Mouse (Mus musculus) MEL-GATA-1-ER (cell line): ENCODE measurements around the gene Pip4k2c.
"Not testable (repeated sequence)": the region's sequence is repeated elsewhere in the genome, so short reads cannot be mapped to it uniquely, and the experiment has no call there.

Experiments
- DNase-seq: peaks from one replicate; pipeline ENCODE4 v3.0.0-alpha.2; 2012; ENCODE audit warnings: low read depth; ENCODE audit errors: extremely low read depth

Gene Pip4k2c

DNA sequence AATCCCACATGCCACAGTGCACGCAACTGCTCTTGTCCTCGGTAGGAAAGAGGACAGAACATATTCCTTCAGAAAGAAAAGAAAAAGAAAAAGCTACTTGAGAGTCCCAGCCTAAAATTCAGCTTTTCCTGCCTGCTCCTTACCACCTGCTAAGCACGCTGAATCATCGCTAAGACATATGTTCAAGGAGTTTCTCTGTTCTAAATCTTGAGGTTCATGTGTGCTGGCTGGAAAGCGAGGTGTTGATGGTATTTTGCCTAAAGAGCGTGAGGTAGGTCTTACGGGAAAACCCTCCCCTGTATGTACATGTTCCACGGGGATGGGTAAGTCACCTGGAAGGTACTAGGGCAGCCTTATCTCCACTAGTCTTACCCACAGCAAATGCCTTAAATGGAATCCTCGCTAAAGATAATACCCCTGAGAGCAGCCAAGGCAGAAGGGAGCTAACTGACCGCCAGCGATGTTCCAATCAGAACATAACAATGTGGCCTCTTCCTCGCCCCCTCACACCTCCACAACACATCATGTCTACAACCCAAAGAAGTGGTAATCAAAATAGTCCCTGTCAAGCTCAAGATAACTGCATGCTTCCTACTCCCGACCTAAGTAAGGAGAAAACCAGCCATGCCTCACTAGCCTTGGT is 1.3 kb downstream of the Pip4k2c start:
- DNase-seq: no peak

DNA sequence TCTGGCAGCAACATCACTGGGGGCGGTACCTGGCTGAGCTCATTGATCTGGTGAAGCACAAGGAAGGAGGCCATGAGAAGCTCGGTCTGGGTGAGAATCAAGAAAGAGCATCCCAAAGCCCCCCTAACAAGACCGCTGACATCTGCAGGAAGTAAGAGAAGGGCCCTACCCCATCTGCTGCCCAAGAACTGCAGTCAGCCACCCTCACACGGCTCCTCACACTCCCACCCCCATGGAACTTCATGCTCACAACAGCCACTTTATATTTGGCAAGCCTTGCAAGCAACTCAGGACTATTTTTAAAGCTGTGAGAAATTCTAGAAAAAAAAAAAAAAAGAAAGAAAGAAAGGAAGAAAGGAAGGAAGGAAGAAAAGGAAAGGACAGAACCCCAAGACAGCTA is 2.5 kb downstream of the Pip4k2c start:
- no peak for DNase-seq

DNA sequence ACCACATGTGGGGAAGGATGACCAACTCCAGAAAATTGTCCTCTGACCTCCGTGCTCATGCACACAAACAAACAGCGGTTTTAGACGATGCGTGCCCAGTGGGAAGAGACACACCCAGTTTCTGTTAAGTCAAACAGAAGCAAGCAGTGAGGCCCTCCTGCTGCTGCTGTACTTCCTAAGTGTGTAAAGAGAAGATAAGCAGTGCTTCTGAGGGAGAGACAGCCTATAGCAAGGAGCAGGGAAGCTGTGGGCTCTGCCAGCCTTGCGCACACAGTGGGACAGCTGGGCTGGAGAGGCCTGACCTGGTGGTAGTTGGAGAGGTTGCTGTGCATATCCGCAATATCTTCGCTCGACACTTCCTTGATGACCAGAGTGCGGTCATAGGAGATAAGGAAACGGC is 6.0 kb downstream of the Pip4k2c start:
- peak; percentile 91 for DNase-seq

DNA sequence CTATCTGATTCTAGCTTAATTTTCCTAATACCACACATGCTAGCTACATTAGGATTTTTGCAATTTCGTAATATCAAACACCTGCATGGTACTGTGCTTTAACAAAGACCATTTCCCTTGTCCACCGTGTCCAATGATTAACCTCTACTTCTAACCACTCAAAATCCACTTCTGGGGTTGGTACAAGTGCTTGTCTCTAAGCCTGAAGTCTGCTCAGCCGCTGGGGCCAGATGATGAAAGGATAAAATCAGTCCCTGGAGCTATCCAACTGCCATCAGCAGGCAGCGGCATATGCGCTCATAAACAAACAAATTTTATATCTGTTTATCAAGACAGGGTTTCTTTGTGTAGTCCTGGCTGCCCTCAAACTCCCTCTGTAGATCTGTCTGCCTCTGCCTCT is 6.8 kb downstream of the Pip4k2c start:
- DNase-seq: no peak

DNA sequence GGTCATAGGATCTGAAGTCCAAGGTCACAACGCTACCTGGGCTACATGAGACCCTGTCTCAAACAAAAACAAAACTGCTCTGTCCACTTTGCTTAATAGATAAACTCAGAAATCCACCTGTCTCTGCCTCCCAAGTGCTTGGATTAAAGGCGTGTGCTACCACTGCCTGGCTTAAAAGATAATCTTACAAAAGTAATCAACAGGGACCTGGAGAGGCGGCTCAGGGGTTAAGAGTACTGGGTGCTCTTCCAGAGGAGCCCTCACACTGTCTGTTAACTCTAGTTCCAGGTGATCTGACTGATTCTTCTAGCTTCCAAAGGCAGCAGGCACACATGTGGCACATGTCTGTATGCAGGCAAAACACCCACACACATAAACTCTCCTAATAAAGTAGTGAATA is 8.3 kb downstream of the Pip4k2c start:
- DNase-seq: no peak

DNA sequence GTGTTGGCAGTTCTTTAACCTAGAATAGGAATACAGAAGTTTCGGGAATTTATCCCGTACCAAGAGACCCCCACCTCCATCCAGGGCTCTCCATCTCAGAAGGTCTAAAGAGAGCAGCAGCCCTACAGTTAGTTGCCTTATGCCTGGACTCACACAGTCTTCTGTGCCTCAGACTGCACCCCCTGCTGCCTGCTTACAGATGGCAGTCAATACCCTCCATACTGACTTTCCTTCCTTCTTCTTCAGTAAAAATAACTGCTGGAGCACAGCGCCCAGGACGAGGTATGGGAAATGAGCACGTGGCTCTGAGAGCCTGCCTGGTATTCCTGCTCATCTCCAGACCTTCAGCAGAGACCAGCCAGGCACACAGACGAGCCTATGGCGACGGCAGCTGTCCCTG is 11.1 kb downstream of the Pip4k2c start:
- no peak for DNase-seq

DNA sequence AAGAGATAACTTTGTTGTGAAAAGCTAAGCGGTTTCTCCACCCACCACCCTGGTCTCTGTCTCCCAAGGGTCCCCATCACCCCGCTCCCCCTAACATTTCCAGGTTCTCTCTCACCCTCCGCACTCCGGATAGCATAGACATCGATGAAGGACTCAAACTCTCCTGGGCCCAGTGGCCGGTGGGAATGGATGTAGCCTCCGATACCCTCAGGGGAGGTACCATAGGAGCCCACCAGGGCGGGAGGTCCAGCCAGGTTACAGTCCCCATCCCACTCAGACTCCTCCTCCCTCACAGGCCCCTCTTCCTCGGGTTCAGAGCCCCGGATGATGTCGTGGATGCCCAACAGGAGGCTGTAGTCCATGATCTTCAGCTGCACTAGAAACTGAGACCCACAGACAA is 11.9 kb downstream of the Pip4k2c start:
- DNase-seq: no peak

DNA sequence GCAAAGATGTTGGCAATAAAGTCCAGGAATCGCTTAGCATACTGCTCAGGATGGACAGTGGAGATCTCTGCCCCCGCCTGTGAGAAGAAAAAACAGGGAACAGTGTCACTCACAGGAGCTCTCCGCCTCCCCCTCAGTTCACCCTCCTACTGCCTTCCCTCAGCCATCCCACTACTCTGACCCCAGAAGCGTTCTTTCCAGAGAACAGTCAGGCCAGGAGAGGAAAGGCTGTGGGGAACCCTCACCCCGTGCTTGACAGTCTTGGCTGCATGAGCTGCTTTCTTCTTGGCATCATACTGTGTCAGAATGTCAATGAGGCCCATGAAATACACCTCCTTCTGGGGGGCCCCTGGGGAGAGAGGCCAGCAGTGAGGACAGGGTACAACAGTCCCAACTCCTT is 12.3 kb downstream of the Pip4k2c start:
- DNase-seq: no peak

DNA sequence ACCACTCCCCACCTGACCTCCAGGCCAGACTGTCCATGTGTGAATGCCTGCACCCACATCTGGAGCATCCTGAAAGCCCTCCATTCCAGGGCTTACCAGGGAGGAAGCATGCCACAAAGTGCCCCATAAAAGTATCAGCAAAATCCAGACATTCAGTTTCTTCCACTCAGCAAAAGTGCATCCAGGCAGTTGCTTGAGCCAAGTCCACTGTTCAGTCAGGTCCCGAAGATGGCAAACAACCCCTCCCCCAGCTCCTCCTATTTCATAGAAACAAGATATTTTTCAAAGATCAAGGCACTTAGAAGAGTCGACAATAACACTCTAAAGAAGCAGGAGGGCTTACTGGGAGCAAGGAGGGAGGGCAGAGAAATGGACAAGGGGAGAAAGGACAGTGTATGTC is 12.9 kb downstream of the Pip4k2c start:
- no peak for DNase-seq

DNA sequence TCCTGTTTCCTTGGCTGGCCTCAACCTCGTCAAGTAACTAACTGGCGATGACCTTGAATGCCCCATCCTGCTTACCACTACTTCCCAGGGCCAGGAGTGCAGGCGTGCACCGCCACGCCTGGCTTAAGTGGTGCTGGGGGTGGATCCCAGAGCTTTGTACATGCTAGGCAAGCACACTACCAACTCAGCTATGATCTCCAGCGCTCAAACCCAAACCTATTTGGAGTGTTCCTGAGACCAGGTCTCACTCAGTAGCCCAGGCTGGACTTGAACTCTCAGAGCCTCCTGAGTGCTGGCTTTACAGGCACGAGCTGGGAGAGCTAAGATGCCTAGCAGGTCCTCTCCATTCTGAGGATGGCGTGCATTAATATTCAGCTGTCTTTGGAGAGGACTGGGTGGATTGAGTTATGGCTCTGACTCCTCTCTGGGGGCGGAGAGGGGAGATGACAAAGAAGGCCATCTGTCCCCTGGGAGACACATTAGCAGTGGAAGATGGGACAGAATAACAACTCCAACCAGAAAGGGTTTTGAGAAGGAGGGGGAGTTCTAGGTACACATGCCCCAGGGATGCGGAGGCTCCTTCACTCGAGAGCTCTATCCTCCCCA is 13.8 kb downstream of the Pip4k2c start:
- DNase-seq: no peak

DNA sequence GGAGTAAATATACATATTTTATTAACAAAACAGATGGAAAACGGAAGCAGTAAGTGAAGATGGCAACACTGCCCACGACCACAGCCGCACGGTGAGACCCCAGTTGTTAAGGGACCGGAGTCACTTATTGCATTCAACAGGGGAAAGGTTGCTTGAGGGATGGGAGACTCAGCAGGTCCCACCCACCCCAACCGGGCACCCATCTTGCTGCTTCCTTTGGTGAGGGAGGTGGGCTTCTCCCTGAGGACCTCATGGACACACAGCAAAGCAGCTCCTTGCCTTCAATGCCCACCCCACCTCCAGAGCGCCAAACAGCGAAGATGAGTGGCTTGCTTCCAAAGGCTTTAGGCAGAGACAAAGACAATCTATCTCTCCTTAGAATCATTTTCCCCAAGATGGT is 14.3 kb downstream of the Pip4k2c start:
- DNase-seq: no peak

DNA sequence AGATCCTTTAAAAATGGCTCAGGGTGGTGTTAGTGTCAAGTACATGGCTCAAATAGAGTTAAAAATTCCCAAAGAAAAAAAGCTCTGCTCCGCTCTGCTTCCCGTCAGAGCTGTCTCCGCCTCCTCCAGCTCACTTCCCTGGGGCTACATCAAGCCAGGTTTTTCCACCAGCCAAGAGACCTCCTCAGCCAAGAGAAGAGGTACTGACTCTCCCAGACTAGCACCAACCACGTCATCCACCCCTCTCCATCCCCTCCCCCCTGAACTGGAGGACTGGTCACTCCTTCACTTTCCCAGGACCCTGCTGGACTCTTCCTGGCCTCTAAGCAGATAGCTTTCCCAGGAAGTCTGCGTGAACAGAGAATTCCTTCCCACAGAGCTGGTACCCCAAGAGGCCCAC is 15.0 kb downstream of the Pip4k2c start:
- DNase-seq: no peak

DNA sequence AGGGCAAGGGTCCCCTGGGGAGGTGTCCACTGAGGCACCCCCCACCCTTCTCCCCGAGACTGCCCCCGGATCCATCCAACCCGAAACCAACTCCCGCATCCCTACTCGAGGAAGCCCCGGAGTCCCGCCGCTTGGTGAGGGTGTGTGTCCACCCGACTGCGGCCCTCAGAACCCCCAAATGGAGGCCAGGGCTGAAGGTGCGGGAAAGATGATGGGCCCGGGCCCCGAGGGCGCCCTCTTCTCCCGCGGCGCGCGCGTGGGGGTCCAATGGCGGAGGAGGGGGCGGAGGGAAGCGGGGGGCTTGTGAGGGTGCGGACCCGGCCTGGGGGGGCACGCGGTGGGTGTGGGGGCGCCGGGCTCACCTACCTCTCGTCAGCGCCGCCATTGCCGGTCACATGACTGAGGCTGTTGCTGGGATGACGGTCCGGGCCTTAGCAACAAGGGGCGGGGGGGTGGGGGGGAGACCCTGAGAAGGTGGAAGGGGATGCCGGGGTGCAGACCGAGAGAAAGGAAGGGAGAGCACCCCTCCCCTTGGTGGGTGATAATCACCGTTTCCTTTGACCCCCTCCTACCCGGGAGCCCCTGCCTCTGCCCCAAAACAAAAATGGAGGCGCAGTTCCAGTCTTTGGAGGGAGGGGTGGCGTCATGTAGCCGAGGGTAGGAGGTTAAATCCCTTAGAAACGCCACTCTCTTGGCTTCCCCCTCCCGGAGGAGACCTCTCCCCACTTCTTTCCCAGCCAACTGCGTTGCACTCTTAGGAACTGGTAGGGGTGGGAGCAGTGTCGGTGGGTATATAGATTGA is 15.9 kb downstream of the Pip4k2c start, which contains the start of gene Dtx3:
Gene Dtx3, minus strand, starts transcription at position 401 of the 802 bp plus-strand sequence.
- DNase-seq: no peak

DNA sequence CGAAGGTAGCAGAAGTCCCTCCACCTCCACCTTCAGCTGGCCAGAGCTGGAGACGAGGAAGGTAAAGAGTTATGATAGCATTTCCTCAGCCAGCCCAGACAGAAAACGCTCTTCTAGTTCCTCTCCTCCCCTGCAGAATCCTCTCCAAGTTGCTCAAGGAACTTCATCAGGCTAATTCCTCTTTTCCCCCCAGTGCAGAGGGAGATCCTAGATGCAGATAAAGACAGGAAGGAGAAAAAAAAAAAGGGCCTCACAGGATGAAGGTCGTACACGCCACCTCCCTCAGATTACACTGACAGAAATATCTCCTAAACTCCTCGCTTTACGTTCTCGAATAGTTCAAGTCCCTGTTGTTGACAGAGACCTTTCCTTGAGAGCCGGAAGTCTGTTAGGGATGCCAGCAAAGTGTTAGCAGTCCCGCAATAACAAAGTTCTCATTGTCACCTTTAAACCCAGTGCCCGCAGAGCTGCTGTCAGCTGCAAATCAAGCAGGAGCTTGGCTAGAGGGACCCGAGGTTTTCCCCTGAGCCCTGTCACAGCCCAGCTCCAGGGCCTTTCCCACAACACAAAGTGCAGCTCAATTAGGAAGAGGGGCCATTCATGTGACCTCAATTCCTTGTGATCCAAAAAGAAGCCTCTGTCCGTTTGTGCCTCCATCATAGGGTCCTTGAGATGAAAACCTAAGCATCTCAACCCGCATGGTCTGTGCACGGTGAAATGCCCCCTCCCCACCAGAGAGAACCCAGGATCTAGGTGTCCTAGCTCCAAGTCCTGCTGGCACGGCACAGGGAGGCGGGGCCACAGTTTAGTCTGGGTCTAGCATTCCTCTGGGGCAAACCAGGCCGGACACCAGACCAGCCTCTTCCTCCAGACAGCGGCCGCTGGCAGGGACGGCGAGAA is 16.7 kb downstream of the Pip4k2c start:
- DNase-seq: peak; percentile 83

DNA sequence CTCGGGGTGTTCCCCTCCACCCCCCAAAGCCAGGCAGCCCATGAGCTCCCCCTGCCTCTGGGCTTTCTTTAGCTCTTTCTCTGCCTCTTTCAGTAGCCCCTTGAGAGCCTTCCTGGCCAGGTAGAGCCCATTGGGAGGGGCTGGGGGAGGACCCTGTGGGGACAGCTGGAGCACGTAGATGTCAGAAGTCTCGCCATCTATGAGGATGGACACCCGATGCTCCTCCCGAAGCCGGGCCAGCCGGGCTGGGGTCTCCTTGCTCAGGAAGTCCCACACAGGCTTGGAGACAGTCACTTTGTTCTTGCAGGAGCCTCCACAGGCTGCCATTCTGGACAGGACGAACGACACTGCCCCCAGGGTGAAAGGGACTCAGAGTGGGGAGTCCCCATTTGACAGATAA is 18.4 kb downstream of the Pip4k2c start:
- DNase-seq: no peak

DNA sequence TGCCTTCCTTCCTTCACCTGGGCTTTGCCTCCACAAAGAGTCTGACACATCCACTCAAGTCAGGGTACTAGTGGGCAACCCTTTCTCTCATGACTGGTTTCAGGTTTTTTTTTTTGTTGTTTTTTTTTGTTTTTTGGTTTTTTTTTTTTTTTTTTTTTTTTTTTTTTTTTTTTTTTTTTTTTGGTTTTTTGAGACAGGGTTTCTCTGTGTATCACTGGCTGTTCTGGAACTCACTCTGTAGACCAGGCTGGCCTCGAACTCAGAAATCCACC is 19.4 kb downstream of the Pip4k2c start:
- DNase-seq: not testable (repeated sequence)

DNA sequence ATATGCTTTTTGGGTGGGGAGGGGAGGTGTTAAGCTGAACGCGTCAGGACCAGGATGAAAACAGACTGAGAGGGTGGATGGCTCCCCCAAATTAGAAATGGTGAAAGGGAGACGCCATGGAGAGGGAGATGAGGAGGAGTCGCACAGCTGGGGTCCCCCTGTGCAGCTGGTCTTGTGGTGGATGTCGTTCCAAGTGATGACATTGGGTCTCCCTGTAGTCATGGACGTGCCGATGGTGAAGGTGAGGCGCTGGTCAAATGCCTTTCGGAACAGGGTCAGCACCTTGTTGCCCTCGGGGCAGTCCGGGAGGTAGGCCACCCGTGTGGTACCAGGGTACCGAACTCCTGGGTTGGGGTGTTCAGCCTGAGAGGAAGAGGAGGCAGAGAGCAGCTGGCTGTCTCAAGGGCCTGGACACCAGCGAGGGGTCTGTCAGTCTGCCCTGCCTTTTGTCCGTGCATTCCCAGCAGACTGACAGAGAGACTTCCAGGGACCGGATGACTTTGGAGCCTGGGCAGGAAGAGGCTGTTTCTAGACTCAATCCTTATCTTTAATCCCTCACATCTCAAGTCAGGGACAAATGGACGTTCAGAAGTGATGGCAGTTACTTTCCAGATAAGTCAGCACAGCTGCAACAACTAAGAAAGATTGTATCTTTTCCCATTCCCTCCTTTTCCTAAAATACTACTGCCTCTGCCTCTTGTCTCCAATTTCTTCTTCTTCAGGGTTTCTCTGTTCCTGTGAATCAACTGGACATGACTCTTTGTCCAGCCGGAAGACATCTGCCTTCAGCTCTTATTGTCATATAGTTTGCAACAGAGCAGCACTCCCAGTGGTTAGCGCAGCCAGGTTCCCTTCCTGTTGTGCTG is 20.0 kb downstream of the Pip4k2c start:
- DNase-seq: no peak

DNA sequence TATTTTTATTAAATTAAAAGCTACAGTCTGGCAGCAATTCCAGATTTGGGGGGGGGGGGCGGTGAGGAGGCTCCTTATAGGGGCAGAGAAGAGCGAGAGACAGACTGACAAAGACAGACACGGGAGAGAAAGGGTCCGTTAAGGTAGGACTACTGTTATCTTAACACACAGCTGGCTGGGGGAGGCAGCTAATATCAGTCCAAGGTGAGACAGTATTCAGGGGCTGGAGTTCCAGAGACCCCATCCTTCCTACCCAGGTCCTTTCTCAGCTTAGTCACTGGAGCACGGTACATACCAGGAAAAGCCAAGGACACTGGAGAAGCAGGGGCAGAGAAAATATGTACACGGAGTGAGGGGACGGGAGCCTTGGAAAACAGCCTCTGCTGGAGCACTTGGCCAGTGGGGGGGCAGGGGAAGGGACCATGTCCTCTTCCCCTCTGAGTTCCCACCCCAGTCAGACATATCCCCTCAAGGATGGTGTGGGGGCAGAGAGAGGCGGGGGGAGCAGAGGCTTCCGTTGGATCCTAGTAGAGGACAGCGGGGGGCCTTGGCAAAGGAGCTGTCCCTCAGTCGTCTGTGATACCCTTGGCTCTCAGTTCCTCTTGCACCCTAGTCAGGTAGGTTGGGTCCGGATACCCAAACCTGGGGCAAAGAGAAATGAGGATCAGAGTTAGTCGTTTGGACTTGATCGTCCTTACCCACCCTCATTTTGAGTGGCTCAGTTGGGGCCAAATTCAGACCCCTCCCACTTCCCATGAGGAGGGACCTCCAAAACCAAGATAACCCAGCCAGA is 20.8 kb downstream of the Pip4k2c start:
- DNase-seq: no peak

DNA sequence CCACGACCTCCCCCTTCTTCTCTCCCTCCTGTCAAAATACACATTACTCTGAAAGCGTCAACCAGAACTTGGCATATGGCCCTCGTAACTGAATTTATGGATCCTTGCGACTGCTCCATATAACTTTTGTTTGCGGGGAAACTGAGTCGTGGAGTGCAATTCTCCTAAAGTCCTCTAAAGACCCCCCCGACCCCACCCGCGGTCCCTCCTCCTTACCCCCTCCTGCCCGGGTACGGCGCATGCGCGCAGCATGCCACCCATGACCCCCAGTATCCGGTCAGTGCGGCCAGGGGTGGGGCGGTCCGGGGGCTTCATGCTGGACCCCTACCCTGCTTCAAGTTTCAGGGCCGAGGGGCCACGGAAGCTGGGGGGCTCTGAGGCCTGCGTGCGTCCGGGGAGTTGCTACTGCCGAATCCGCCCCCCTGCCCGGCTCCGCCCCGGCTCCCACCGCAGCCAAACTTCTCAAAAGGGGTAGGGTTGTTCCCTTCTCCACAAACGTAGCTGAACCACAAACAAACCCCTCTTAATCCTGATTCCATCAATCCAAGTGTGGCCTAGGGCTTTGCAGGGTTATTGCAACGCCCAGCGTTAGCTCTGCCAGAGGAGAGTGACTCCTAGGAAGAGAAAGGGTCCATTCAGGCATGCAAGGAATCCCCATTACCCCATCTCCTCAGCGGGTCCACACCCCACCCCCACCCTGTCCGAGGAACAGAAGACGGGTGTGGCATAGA is 21.6 kb downstream of the Pip4k2c start, which contains the start of gene Arhgef25:
Gene Arhgef25, minus strand, starts transcription at position 433 of the 731 bp plus-strand sequence.
- DNase-seq: no peak
